Mouse (Mus musculus) thymus, postnatal 36 days (tissue): ENCODE results near the gene Ces2g.

Source experiments
- DNase-seq, 2 experiments: peaks; one replicate each; pipeline ENCODE4 v3.0.0; 2022; ENCODE audit warnings: mixed read lengths in 2 of 2

Ces2g gene

DNA sequence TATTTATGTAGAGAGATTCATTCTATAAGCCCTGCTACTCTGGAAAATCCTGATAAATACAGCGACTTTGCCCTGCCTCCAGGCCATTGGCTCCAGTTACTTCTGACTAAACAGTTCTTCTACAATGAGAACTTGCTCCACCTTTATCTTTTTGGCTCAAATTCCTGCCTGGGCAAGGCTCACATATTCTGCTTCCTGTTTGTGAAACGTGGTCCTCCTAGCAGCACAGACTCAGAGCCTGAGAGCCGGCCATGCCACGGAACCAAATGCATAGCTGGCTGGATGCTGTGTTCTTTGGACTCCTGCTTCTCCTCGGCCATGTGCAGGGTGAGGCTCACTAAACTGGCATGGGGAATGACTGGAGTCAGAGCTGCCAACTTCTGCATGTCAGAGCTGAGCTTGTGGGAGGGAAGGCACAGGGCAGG lies at the start of gene Ces2g:
TSS of gene Ces2g (plus strand) at position 182 of the 425 bp plus-strand sequence.
- DNase-seq, result no peak

DNA sequence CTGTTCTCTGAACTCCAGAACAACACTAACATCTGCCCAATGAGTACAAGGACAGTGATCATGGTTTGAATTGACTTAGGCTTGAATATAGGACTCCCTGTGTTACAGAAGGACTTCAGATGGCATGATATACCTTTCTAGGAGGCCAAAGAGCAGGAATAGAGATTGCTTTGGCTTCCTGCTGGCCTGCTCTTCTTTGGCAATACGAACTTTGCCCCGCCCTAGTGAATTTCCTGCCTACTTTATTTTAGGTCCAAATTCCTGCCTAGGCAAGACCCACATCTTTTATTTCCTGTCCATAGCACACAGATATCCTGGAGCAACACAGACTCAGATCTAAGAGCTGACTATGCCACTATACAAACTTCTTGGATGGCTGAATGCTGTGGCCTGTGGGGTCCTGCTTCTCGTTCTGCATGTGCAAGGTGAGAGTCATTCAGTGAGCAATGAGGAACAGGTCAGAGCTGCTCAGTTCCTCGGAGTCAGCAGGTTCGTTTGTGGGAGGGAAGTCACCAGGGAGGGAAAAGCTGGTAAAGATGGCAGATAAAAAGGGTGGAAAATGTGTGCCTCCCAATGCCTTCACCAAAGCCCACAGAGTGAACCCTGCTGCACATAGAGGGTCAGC lies 35.4 kb upstream of the Ces2g start, which contains the start of gene Ces2e:
TSS of gene Ces2e (plus strand) at position 289 of the 625 bp plus-strand sequence.
- DNase-seq, result no peak

DNA sequence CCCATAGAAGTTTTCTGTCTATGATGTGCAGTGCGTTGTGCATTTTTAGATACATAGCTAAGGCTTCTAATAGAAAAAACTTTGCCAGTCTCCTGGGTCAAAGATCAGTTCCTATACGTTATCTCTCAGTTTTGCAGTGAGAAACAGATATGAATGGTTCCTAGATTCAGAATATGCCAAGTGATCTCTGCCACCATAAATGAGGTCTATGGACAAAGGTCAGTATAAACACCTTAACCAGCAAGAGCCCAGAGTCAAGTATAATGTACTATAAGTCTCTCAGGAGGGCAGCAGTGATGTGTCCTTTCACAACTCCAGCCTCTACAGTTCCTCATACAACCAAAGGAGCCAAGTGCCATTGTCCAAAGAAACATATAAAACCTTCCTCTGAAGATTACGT lies 34.2 kb upstream of the Ces2g start:
- no peak for DNase-seq

DNA sequence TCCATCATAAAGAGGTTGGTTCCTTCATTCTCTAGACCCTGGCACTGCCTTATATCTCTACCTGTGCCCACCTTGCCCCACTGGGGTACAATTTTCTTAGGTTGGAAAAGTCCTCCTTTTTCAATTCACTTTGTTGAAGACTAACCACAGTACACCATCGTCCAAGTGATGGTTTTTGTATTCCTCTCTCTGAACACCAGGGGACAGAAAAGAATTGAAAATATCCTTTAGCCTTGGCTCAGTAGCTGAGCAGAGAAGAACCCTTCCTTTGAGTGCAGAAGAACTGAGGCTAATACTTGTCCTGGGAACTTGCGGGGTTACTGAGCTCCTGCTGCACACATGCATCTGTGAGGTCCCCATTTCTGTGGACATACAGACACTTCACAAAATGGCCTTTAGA lies 16.9 kb upstream of the Ces2g start:
- DNase-seq, result no peak

DNA sequence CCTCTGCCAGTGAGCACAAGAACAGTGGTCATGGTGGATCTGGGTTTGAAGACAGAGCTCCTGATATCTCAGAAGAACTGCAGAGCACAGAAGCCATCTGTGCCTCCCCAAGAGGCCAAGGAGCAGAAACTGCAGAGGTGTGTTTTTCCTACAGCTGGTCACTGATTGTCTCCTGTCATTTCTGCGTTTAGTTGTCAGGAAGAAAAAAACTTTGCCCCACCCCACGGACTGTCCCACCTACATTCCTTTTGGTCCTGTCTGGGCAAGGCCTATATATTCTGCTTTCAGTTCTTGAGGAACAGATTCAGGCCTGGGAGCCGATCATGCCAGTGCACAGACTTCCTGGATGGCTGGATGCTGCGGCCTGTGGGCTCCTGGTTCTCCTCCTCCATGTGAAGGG lies 14.5 kb upstream of the Ces2g start, which contains the start of gene Ces2f:
TSS of gene Ces2f (plus strand) at position 301 of the 400 bp plus-strand sequence.
- no peak for DNase-seq

DNA sequence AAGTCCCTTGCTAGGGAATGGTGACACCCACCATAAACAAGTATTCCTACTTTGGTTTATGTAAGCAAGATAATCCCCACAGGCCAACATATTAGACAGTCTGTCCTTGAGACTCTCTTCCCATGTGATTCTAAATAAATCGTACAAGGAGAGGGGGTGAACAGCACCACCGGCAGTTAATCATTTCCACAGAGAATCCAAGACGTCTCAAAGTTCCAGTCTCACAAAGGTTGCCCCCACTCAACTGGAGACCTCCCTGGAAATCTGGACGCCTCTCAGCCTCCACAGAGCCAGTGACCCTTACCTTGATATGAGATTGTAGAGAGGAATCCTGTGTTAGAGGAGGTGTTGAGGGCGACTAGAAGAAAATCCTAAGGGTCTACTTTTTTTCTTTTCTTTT lies 12.5 kb upstream of the Ces2g start:
- DNase-seq, result no peak

DNA sequence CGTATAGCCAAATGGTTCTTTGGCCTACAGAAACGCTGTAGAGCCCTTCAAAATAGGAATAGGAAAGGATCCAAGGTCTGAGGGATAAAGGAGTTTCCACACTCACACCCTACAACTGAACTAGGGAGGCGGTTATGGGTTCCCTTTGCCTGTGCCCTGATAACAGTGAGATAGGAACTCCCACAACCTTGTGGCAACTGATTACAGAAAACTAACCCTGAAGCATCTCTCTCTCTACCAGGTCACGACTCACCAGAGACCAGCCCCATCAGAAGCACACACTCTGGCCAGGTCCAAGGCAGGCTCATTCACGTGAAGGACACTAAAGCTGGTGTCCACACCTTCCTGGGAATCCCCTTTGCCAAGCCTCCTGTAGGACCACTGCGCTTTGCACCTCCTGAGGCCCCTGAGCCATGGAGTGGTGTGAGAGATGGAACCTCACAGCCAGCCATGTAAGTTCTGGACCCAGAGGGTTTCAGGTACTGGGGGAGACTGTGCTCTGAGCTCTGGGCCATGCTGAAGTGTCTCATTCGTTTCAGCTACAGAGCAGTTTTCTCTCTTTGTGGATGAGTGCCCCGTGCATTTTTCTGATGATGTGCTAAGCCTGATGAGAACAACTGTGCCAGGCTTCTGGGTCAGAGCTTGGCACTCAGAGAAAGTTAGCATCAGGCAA lies 847 bp downstream of the Ces2g start:
- no peak for DNase-seq

DNA sequence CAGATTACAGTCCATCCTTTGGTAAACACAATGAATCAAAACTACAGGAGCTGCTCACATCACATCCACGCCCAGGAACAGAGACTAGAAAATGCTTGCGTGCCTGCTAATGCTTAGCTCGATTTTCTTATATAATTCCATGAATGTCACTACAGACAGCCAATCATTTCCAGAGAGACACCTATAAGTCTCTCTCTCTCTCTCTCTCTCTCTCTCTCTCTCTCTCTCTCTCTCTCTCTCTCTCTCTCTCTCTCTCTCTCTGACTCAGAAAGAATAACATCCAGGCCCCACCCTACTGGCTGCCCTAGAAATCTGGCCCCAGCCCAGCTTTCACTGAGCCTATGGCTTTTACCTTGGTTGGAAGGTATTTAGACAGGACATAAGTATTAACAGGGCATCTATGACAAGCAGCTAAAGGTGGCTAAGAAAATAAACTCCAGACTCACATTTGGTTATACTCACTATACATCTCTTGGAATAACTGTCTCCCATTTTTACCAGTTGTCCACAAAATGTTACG lies 1.9 kb downstream of the Ces2g start:
- no peak for DNase-seq

DNA sequence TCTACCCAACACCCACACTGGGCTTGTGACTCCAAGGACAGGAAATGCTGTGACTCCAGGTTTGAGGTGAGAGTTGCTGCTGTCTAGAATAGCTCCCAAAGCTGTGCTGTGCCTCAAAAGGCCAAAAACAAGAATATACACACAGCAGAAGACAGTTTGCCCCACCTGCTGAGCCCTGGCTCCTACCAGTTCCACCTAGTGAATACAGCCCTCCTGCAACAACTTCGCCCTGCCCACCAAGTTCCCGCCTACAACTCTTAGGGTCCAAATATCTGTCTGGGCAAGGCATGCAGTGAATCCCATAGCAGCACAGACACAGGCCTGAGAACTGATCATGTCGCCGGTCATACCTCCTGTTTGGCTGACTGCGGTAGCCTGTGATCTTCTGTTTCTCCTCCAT lies 22.6 kb downstream of the Ces2g start:
- no peak for DNase-seq

DNA sequence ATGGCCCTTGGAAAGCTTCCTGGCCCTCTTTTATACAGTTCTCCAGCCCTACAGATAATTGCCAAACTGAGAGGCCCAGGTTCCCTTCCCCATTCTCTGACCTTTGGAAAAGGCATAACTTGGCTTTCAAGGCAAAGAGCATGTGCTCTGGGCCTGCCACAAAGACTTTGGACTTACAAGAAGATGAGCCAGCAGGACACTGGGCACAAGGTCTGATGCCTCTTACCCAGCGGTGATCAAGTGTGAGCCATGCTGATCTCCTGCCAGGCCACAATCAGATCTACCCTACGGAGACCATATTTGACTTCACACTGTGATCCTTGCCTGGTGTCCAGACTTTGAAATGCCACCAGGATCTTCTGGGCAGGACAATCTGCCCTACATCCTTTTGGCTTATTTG lies 23.4 kb downstream of the Ces2g start:
- DNase-seq, result no peak

DNA sequence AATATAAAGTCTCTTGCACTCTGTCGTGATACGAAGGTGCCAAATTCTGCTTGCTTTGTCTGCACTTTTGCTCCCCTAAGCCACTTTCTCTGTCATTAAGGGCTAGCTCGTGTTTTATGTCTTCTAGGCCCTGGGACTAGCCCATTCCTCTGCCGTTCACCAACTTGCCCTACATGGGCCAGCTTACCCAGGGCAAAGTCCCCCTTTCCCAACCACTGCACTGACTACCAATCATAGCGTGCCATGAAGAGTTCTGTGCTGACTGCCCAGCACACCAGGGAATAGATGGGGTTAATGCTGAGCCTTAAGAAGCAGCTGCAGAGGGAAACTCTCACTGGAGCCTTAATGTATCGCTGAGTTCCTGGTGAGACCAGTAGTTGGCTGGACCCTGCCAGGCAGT lies 36.7 kb downstream of the Ces2g start:
- DNase-seq, result no peak

DNA sequence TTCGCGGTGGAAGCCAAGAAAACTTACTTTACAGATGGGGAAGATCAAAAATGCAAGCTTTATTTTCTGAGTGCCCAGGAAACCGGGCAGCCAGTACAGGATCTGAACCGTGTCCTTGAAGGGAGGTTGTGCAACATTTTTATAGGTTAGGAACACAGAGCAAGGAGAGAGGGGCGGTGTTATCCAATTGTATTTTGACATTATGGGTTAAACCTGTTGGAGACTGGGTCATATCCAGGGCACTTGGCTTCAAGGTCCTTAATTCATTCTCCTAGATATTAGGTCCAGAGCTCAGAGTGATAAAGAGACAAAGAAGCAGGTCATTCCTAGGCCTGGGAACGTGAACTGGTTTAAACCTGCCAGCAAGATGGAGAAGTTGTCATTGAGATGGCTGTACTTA lies 37.7 kb downstream of the Ces2g start:
- DNase-seq, result no peak

DNA sequence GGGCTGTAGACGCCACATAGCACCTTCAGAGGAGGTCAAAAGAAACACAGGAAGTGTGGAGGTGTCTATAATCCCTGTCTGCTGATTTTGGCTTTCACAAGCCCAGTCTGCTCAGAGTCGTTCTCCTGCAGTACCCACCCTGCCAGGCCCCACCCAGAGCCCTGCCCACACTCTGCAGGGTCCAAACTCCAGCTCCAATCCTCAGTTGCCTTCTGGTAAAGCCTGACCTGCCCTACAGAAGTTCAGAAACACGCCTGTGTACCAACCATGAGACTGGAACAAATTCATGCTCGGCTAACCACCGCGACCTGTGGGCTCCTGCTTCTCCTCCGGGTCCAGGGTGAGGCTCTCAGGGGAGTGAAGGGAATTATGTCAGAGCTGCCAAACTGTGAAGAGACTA lies 39.1 kb downstream of the Ces2g start, which contains the start of gene Ces2h:
TSS of gene Ces2h (plus strand) at position 268 of the 400 bp plus-strand sequence.
- no peak for DNase-seq

DNA sequence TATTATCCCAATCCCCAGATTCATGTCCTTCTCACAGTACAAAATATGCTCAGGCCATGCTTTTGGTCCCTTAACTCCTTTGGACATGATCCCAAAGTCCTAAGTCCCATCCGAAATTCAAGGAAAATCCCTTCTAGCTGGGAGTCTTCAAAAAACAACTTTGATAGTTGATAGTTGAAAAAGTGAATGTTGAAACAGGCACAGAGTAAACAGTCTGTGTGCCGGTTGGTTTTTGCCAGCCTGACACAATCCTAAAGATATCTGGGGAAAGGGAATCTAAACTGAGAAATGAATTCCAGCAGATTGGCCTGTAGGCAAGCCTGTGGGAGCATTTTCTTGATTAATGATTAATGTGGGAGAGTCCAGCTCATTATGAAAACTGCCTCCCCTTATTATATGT lies 48.5 kb downstream of the Ces2g start:
- no peak for DNase-seq

DNA sequence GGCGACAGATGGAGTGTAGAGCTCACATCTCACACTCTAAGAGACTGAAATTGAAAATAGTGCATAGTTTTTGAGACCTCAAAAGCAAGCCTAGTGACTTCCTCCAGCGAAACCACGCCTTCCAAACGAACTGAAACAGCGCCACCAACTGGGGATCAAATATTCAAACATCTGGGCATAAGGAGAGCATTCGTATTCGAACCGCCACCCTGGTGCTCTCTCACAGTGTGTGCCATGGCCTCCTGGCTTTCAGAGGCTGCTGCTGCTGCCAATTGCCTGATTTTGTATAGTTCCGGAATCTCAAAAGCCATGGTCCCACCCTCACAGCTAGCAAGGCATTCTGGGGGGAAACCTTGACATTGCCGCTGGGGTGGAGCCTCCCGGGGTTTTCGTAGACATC lies 49.6 kb downstream of the Ces2g start:
- DNase-seq, result no peak

DNA sequence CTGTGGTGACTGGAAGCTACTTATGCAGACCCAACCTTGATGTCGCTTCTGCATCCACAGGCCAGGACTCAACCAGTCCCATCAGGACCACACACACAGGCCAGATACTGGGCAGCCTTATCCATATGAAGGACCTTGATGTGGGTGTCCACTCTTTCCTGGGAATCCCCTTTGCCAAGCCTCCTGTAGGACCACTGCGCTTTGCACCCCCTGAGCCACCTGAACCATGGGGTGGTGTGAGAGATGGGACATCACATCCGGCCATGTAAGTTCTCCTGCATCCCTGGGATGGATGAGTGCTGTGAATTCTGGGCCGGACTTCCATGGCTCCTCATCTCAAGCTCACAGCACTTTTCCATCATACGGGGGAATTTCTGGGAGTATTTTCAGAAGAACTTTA lies 52.9 kb downstream of the Ces2g start:
- no peak for DNase-seq
